In the genomic region with DNA sequence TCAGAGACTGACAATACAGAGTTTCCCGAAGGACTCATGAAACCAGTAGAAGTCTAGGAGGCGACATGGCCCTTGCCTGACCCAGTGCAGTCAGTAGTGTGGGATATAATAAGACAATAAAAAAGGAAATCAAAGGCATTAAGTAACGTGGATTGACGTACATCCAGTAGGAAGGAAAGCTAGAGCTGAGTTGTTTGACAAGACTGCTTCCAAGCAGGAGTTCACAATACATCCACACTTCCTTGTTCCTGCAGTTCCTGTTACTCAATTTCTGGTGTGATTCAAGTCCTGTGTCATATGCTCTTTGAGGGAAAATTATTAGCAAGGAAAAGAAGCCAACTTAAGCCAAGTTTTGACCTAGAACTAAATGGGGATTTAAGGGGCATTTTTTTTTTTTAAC, we compare ENCODE assay signal across 8 mouse cellular contexts. TPM values are rescaled to one million over a fixed set of nuclear protein-coding genes. Genes with fewer than 3 reads are reported as not detected.
A peak's percentile ranks its signal among the peaks of the same experiment; 100 is the strongest.
DNase-seq lines count a peak whose midpoint lies in the region; ATAC-seq lines count a peak whose summit lies in the region.

No protein-coding gene starts in this region.

- DNase-seq in heart, adult 8-10 months (ENCODE audit: low spot score): peak; percentile 55
- DNase-seq in heart, postnatal 14 days: no peak
- DNase-seq in forebrain, embryonic 10.5 days (ENCODE audit: extremely low spot score, low spot score): no peak
- DNase-seq in right cerebral cortex, adult 18-20 months: no peak
- DNase-seq in layer of hippocampus, adult 8-10 months (ENCODE audit: low spot score in 2 of 2): no peak
- DNase-seq in retina, embryonic 14.5 days (ENCODE audit: low spot score): no peak

- peak overlapping the region; percentile 69 for H3K4me2 ChIP-seq in intestine, embryonic 16.5 days (ENCODE audit: low read depth, low read length)
- H3K4me2 ChIP-seq in midbrain, embryonic 15.5 days: peak overlapping the region; percentile 55

- no peaks in the 10 kb centered on the region for H3K27me3 ChIP-seq in forebrain, embryonic 10.5 days (ENCODE audit: poor library complexity, severe bottlenecking)
- H3K27me3 ChIP-seq in intestine, embryonic 16.5 days (replicated peaks; ENCODE audit: control insufficient read depth, insufficient read depth, low read length): no peaks in the 10 kb centered on the region
- H3K27me3 ChIP-seq in midbrain, embryonic 15.5 days (replicated peaks): no peaks in the 10 kb centered on the region

- intact Hi-C loops in heart, postnatal 14 days (cut with DNase I): loop anchor here (5.0 kb wide), 1 partner anchor 37 kb away; a partner anchor contains a TSS

- no peak for ATAC-seq in intestine, embryonic 16.5 days
- no peak for ATAC-seq in midbrain, embryonic 15.5 days (replicated peaks)

- H3K9me3 ChIP-seq in forebrain, embryonic 10.5 days: no peaks in the 10 kb centered on the region
- H3K9me3 ChIP-seq in intestine, embryonic 16.5 days (ENCODE audit: control insufficient read depth, low read length): no peaks in the 10 kb centered on the region
- no peaks in the 10 kb centered on the region for H3K9me3 ChIP-seq in midbrain, embryonic 15.5 days

- H3K27ac ChIP-seq in forebrain, embryonic 10.5 days: no peak overlapping the region
- peak overlapping the region; percentile 88 for H3K27ac ChIP-seq in intestine, embryonic 16.5 days (ENCODE audit: low read length)
- H3K27ac ChIP-seq in midbrain, embryonic 15.5 days: no peak overlapping the region

- H3K36me3 ChIP-seq in forebrain, embryonic 10.5 days (replicated peaks): peaks cover 21% of the 10 kb centered on the region
- no peaks in the 10 kb centered on the region for H3K36me3 ChIP-seq in intestine, embryonic 16.5 days (ENCODE audit: control insufficient read depth, insufficient read depth, low read length)
- no peaks in the 10 kb centered on the region for H3K36me3 ChIP-seq in midbrain, embryonic 15.5 days (replicated peaks)

- peak overlapping the region; percentile 92; the same call in 1 of the 2 replicates for H3K4me3 ChIP-seq in forebrain, embryonic 10.5 days
- peak overlapping the region; percentile 99 for H3K4me3 ChIP-seq in intestine, embryonic 16.5 days (ENCODE audit: low read length)
- peak overlapping the region; percentile 100 for H3K4me3 ChIP-seq in midbrain, embryonic 15.5 days

- WGBS in forebrain, embryonic 10.5 days: 85% methylated on average over 4 of the region's 4 CpGs
- 49% methylated on average over 4 of the region's 4 CpGs for WGBS in intestine, embryonic 16.5 days
- 82% methylated on average over 4 of the region's 4 CpGs for WGBS in midbrain, embryonic 15.5 days

- peaks cover 18% of the 10 kb centered on the region for H3K4me1 ChIP-seq in forebrain, embryonic 10.5 days
- H3K4me1 ChIP-seq in intestine, embryonic 16.5 days (ENCODE audit: control insufficient read depth, insufficient read depth, low read length): peaks cover 25% of the 10 kb centered on the region
- peaks cover 48% of the 10 kb centered on the region for H3K4me1 ChIP-seq in midbrain, embryonic 15.5 days

- peak overlapping the region; percentile 98 for H3K9ac ChIP-seq in intestine, embryonic 16.5 days (ENCODE audit: low read depth, low read length)
- H3K9ac ChIP-seq in midbrain, embryonic 15.5 days: peak overlapping the region; percentile 97; the same call in 1 of the 2 replicates

RNA-seq across cellular contexts. Expression of a gene that starts 2.1 kb away (rescaled TPM):
- 10 to 100 TPM; 30.4 to 43.0 (median 36.2) TPM for total RNA-seq in heart, adult 8-10 months (2022)
- 10 to 100 TPM; 27.4 to 31.2 TPM for total RNA-seq in heart, postnatal 14 days (2021)
- polyA plus RNA-seq in forebrain, embryonic 10.5 days (2016; fragmentation: Nextera tagmentation; extraction: Ambion mirVana): 12.1 and 12.5 TPM in 2 replicates
- 12.9 and 13.1 TPM in 2 replicates for polyA plus RNA-seq in intestine, embryonic 16.5 days (2015; fragmentation: Nextera tagmentation; extraction: Ambion mirVana)
- 22.3 and 23.1 TPM in 2 replicates for polyA plus RNA-seq in midbrain, embryonic 15.5 days (2015; fragmentation: Nextera tagmentation; extraction: Ambion mirVana)
- 10 to 100 TPM; 55.9 to 75.5 (median 64.1) TPM for total RNA-seq in layer of hippocampus, adult 8-10 months (2022)

RNA-seq across cellular contexts. Expression of a gene that starts 30.6 kb away (rescaled TPM):
- under 1 TPM; 0.28 to 0.80 (median 0.49) TPM for total RNA-seq in heart, adult 8-10 months (2022)
- total RNA-seq in heart, postnatal 14 days (2021): under 1 TPM; 0.22 to 0.69 TPM
- not detected in 2 replicates for polyA plus RNA-seq in forebrain, embryonic 10.5 days (2016; fragmentation: Nextera tagmentation; extraction: Ambion mirVana)
- 0.36 and 0.77 TPM in 2 replicates for polyA plus RNA-seq in intestine, embryonic 16.5 days (2015; fragmentation: Nextera tagmentation; extraction: Ambion mirVana)
- not detected in 2 replicates for polyA plus RNA-seq in midbrain, embryonic 15.5 days (2015; fragmentation: Nextera tagmentation; extraction: Ambion mirVana)
- total RNA-seq in layer of hippocampus, adult 8-10 months (2022): not detected

RNA-seq across cellular contexts. Expression of a gene that starts 37.5 kb away (rescaled TPM):
- total RNA-seq in heart, adult 8-10 months (2022): 10 to 100 TPM; 10.8 to 12.2 (median 11.1) TPM
- total RNA-seq in heart, postnatal 14 days (2021): 10 to 100 TPM; 17.8 to 18.5 TPM
- polyA plus RNA-seq in forebrain, embryonic 10.5 days (2016; fragmentation: Nextera tagmentation; extraction: Ambion mirVana): 15.8 and 16.0 TPM in 2 replicates
- polyA plus RNA-seq in intestine, embryonic 16.5 days (2015; fragmentation: Nextera tagmentation; extraction: Ambion mirVana): 15.9 and 16.0 TPM in 2 replicates
- 26.1 and 26.5 TPM in 2 replicates for polyA plus RNA-seq in midbrain, embryonic 15.5 days (2015; fragmentation: Nextera tagmentation; extraction: Ambion mirVana)
- 10 to 100 TPM; 35.3 to 40.5 (median 39.4) TPM for total RNA-seq in layer of hippocampus, adult 8-10 months (2022)
